In the genomic region with DNA sequence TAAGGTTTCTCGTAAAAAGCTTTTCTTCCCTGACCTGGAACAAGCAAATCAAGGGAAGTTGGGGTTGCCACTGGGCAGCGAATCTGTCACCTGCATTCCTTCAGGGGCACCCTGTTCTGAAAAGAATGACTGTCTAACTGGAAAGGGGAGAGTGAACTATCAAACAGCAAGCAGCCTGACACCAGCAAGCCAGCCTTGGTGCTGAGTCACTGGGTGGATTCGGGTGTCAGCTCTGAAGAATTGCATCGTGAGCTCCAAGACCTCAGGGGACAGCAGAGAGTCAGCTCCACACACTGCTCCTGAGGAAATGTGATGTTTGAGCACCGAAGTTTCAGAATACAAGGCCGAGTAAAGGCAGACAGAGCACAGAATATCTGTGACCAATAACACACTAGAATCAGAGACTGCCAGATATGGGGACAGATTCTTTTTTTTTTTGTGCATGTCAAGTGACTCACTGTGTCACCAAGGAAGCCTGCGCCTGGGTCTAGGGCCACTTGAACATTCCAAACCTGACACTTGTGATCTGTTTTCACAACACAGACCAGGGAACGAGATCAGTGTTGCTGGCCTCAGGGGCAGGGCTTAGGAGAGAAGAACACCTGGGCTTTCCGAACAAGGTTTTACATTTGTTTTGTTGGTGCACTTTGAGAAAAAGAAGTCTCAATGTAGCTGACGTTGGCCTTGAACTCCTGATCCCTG, we compare ENCODE assay signal across 11 mouse cellular contexts. TPM values are rescaled to one million over a fixed set of nuclear protein-coding genes. Genes with fewer than 3 reads are reported as not detected.
DNase-seq lines count a peak whose midpoint lies in the region; ATAC-seq lines count a peak whose summit lies in the region.
"Had no signal": no experiment of that assay in that cellular context is flagged by ENCODE, and none has a peak within 500 bp of the region (broad histone marks: within the 10 kb centered on the region; RNA-seq: fewer than 3 reads in every experiment).

No protein-coding gene starts in this region.

- no peak overlapping the region for H3K4me3 ChIP-seq in kidney, embryonic 16.5 days (ENCODE audit: low read length)
- H3K4me3 ChIP-seq in heart, embryonic 10.5 days: no peak overlapping the region
- H3K4me3 ChIP-seq: limb, embryonic 13.5 days; neural tube, embryonic 12.5 days had no signal

- H3K9me3 ChIP-seq in kidney, embryonic 16.5 days (ENCODE audit: low read length): no peaks in the 10 kb centered on the region; the same call in 1 of the 2 replicates
- no peaks in the 10 kb centered on the region for H3K9me3 ChIP-seq in heart, embryonic 10.5 days

- ATAC-seq in kidney, embryonic 16.5 days (ENCODE audit: low FRiP score, low TSS enrichment): no peak
- ATAC-seq in activated CD4-positive, CD25-positive, alpha-beta regulatory T cell, adult 4 months: no peak

- H3K9ac ChIP-seq in kidney, embryonic 16.5 days (replicated peaks; ENCODE audit: low read length): no peak overlapping the region
- H3K9ac ChIP-seq: limb, embryonic 13.5 days; neural tube, embryonic 12.5 days had no signal

- 0 out of 2 replicates have a peak overlapping the region, but pooled peaks have one; percentile 35 for H3K27ac ChIP-seq in kidney, embryonic 16.5 days (ENCODE audit: low read length)
- H3K27ac ChIP-seq in heart, embryonic 10.5 days: peak overlapping the region; percentile 5; the same call in 1 of the 2 replicates
- H3K27ac ChIP-seq: limb, embryonic 13.5 days; neural tube, embryonic 12.5 days had no signal

- no peak overlapping the region for H3K4me2 ChIP-seq in kidney, embryonic 16.5 days (replicated peaks; ENCODE audit: low read depth, low read length)
- H3K4me2 ChIP-seq: limb, embryonic 13.5 days; neural tube, embryonic 12.5 days had no signal

- DNase-seq in kidney, postnatal 36 days: no peak
- DNase-seq in adrenal gland, postnatal 36 days: peak; percentile 69 to 71
- DNase-seq in heart, embryonic 10.5 days (ENCODE audit: low spot score): no peak
- DNase-seq in mesoderm, embryonic 11.5 days (ENCODE audit: low read depth, low spot score): peak; percentile 17
- DNase-seq in layer of hippocampus, postnatal 25 days (ENCODE audit: extremely low spot score in 1 of 2, low spot score in 1 of 2): no peak
- DNase-seq in thymus, postnatal 36 days: no peak

- 31% methylated on average over 10 of the region's 10 CpGs for WGBS in kidney, embryonic 16.5 days
- 42% methylated on average over 10 of the region's 10 CpGs for WGBS in heart, embryonic 10.5 days

- peaks cover 10% of the 10 kb centered on the region; the same call in 1 of the 2 replicates for H3K4me1 ChIP-seq in kidney, embryonic 16.5 days (ENCODE audit: insufficient read depth, low read length)
- peaks cover 15% of the 10 kb centered on the region for H3K4me1 ChIP-seq in heart, embryonic 10.5 days

- peaks cover 25% of the 10 kb centered on the region for H3K36me3 ChIP-seq in kidney, embryonic 16.5 days (ENCODE audit: insufficient read depth, low read length)
- H3K36me3 ChIP-seq in heart, embryonic 10.5 days: no peaks in the 10 kb centered on the region
- H3K36me3 ChIP-seq: G1E; neural tube, embryonic 12.5 days had no signal

- H3K27me3 ChIP-seq in kidney, embryonic 16.5 days (ENCODE audit: insufficient read depth, low read length): no peaks in the 10 kb centered on the region
- H3K27me3 ChIP-seq in heart, embryonic 10.5 days (ENCODE audit: insufficient read depth, poor library complexity, severe bottlenecking): no peaks in the 10 kb centered on the region
- H3K27me3 ChIP-seq: limb, embryonic 13.5 days; neural tube, embryonic 12.5 days had no signal

RNA-seq across cellular contexts. Expression of a gene that starts 59.6 kb away (rescaled TPM):
- 2.0 and 2.5 TPM in 2 replicates for polyA plus RNA-seq in kidney, embryonic 16.5 days (2015; fragmentation: Nextera tagmentation; extraction: Ambion mirVana)
- total RNA-seq in adrenal gland, postnatal 36 days (2021): 1 to 10 TPM; 1.7 to 2.1 TPM
- polyA plus RNA-seq in heart, embryonic 10.5 days (2016; fragmentation: Nextera tagmentation; extraction: Ambion mirVana): 0.34 and 1.6 TPM in 2 replicates
- polyA plus RNA-seq in activated CD4-positive, CD25-positive, alpha-beta regulatory T cell, adult 4 months (2017; shearing (Covaris generic)): not detected
- 10 to 100 TPM; 19.0 to 21.0 TPM for total RNA-seq in layer of hippocampus, postnatal 25 days (2021)
- polyA plus RNA-seq: G1E had no signal

Comparison
In these comparisons a context has a peak if more than half of its experiments do, and no peak if none do; other contexts are left out.
1. DNase-seq: peak in adrenal gland, postnatal 36 days (2 of 2) and mesoderm, embryonic 11.5 days (single experiment); none in kidney, postnatal 36 days (0 of 2), heart, embryonic 10.5 days (single experiment), layer of hippocampus, postnatal 25 days (0 of 2) and thymus, postnatal 36 days (0 of 2).